Mouse (Mus musculus) splenic B cell, adult 2 months (primary cell): Measurements from ENCODE around the gene Adgrl3.

ENCODE experiments used
- DNase-seq: peaks from one replicate; pipeline ENCODE4 v3.0.0-alpha.2; 2011; ENCODE audit warnings: low read depth, low spot score
- H3K27me3 ChIP-seq: 2 replicates; pipeline ENCODE4 v1.6.1; 2012; ENCODE audit warnings: mild to moderate bottlenecking, low read length, moderate library complexity, mixed read lengths; ENCODE audit not compliant: control insufficient read depth, poor library complexity, insufficient read depth, severe bottlenecking
- H3K36me3 ChIP-seq: 2 replicates; pipeline ENCODE4 v1.6.1; 2012; ENCODE audit warnings: mild to moderate bottlenecking, low read length, moderate library complexity, mixed read lengths; ENCODE audit not compliant: control insufficient read depth, poor library complexity, insufficient read depth, severe bottlenecking

Adgrl3 gene

DNA sequence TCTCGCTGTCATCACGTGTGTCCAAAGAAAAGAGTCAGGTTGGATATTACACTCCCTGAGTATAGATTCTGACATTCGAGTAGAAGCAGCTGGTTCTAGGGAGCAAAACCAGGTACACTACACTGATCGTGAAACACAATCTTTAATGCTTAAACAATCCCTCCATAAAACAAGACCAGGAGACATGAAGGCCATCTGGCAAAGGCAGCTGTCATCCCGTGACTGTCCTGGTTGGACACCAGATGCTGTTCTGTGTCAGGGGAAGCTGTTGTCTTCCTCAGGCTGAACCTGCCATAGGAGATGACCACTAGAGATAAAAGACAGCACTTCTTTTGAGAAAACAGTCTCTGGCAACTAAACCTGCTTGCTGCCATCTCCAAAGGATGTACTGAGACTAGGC, 228.8 kb downstream of the Adgrl3 start:
- no peaks in the 10 kb centered on the region for H3K36me3 ChIP-seq
- DNase-seq: no peak
- H3K27me3 ChIP-seq: no peaks in the 10 kb centered on the region

GRCm38 (mm10) chr5:81256091-81256490, 236.2 kb downstream of the Adgrl3 start:
- Histone ChIP-seq H3K27me3 (no peaks in the 10 kb centered on the region), H3K36me3 (no peaks in the 10 kb centered on the region)
- no peak for DNase-seq

DNA sequence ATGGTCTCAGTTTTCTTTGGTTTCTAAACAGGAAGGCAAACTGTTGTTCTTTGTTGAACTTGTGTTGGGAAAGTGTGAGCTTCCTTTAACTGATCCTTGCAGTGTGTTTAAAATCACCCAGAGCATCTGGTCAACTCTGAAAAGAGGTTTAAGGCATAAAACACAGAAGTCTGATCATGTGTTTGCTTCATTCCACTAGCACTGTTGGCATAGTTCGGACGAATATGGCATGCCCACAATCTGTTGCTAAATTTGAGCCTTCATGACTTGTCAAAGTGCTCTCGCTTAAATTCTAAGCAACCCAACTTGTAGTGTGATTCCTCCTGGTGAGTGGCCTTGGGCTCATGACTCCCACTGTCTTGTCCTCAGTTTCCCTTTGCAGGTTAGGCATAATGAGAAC, 249.8 kb downstream of the Adgrl3 start:
- Histone ChIP-seq H3K36me3 (no peaks in the 10 kb centered on the region), H3K27me3 (no peaks in the 10 kb centered on the region)
- no peak for DNase-seq

- Histone ChIP-seq H3K36me3 (no peaks in the 10 kb centered on the region), H3K27me3 (no peaks in the 10 kb centered on the region)
- no peak for DNase-seq
These were observed 255.6 kb downstream of the Adgrl3 start for GRCm38 (mm10) chr5:81275346-81276047.

DNA sequence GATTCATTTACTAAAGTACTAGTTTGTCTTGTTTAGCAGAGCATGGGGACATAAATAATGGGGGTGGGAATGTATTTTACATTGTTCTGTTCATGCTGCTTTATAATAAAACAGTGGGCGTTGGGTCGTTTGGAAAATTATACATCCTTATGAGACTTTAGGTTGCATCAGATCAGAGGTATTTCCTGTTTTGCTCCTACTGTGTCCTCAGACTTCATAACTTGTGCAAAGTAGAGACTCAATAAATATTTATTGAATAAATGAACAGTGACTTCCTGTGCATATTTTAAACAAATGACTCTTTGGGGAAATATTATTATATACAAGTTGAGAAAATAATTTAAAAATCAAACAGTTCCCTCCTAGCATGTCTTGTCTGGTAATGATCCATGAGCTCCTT, 259.3 kb downstream of the Adgrl3 start:
- no peak for DNase-seq
- no peaks in the 10 kb centered on the region for H3K27me3 ChIP-seq
- no peaks in the 10 kb centered on the region for H3K36me3 ChIP-seq

DNA sequence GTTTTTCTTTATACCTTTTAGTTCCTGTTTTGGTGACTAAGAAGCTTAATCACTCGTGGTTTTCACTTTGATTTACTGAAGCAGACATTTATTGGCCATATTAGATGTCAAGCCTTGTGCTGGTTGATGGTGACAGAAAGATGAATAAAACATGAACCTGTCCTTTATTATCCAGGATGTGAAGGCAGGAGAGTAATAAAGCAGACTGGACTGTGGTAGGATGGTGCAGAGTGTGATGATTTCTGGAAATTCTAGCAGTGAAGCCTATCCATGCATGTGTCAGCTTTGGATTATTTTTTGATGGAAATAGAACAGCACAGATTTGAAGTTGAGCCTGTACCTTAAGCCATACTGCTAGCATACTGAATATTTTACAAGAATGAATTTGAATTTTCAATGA, 265.7 kb downstream of the Adgrl3 start:
- H3K36me3 ChIP-seq: no peaks in the 10 kb centered on the region
- no peaks in the 10 kb centered on the region for H3K27me3 ChIP-seq
- no peak for DNase-seq

- H3K36me3 ChIP-seq: no peaks in the 10 kb centered on the region
- H3K27me3 ChIP-seq: no peaks in the 10 kb centered on the region
- no peak for DNase-seq
These were observed 281.9 kb downstream of the Adgrl3 start for GRCm38 (mm10) chr5:81301874-81302273.

DNA sequence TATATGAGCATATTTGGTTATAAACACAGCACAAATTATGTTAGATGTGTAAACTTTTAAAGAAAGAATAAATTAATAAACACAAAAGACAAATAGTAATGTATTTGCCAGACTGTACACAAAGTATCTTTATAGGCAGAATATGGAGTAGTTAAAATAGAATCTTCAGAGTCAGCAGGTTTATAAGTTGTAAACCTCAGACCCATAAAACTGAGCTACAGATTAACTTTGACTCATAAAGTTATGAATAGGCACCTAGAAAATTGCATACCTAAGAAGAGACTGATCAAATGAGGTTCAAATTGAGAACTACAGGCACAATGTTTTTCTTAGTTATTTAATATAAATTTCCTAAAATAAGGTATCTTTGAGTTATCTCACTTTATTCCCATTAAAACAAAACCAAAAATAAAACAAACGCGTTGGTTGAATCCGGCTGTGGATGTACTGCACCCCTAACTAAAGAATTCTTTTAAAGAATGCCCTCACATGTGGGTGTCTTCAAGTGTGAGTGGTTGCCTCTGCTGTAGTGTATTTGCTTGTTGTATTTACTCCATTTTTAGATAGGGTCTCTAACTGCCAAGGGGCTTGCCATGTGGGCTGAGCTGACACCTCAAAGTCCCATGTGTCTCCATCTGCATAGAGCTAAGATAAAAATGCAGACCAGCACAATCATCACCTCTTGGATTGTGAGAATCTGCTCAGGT, 297.6 kb downstream of the Adgrl3 start:
- Histone ChIP-seq H3K36me3 (no peaks in the 10 kb centered on the region), H3K27me3 (no peaks in the 10 kb centered on the region)
- no peak for DNase-seq

DNA sequence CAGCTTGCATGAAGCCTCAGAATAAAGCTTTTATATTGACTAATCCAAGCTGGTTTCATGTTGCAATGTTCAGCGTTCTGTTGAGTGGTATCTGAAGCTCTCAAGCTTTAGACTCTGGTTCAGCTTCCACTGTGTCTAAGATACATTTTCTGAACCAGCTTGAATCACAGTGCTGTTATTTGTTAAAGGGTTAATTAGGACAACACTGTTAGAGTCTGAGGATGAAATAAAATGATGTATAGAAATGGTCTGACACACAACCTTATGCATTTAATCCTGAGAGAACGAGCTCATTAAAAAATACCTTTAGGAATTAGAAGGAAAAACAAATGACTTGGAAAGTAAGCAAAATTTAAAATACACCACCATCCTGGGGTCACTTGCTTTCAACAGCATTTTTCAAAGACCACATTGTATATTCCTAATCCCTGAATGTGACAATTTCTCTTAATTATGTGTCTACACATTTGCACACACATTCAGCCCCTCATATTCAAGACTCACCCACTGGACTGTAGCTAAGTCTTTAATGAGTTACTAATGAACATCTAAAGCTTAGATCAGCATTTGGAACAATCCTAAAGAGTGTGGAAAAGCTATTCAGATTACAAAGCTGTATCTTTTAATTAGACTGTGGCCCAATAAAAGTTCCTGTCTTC, 301.5 kb downstream of the Adgrl3 start:
- Histone ChIP-seq H3K36me3 (no peaks in the 10 kb centered on the region), H3K27me3 (no peaks in the 10 kb centered on the region)
- DNase-seq: no peak

GRCm38 (mm10) chr5:81322064-81322463, 302.1 kb downstream of the Adgrl3 start:
- Histone ChIP-seq H3K36me3 (no peaks in the 10 kb centered on the region), H3K27me3 (no peaks in the 10 kb centered on the region)
- DNase-seq: no peak

DNA sequence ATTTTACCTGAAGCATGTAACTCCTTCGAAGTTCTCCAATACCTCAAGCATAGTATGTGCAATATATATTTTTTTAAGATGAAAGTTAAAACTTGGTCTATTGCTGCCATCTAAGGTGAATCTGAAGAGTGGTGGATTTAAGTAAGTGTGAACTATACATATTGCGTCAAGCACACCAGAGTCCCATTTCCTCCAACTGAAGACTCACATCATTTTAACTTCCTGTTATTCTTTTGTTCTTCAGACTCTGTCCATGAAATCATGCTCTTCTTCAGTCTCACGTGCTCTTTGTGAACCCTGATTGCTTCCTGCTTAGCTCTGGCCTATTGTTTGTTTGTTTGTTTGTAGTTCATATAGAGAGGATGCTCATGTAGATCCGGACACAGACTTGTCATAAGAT, 307.0 kb downstream of the Adgrl3 start:
- no peaks in the 10 kb centered on the region for H3K36me3 ChIP-seq
- H3K27me3 ChIP-seq: no peaks in the 10 kb centered on the region
- DNase-seq: no peak

- no peaks in the 10 kb centered on the region for H3K36me3 ChIP-seq
- DNase-seq: no peak
- H3K27me3 ChIP-seq: no peaks in the 10 kb centered on the region
These were observed 307.5 kb downstream of the Adgrl3 start for GRCm38 (mm10) chr5:81327392-81327791.

DNA sequence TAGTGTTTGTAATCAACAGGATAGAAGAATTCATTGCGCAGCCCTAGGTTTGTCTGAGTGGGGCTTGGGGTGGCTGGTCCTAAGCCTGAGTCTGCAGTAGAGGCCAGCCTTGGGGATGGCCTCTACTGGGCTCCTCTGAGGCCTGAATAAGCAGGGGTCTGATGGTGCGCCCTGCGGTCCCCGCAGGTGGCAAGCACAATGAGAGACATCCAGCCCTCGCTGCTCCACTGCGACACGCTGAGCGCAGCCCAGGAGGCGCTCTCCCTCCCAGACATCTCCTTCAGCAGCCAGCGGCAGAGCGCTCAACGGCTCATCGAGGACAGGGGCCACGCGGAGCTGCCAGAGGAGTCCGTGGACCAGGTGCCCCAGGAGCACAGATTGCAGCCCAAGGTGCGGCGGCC, 309.6 kb downstream of the Adgrl3 start:
- Histone ChIP-seq H3K27me3 (no peaks in the 10 kb centered on the region), H3K36me3 (no peaks in the 10 kb centered on the region)
- no peak for DNase-seq

- no peak for DNase-seq
- Histone ChIP-seq H3K27me3 (no peaks in the 10 kb centered on the region), H3K36me3 (no peaks in the 10 kb centered on the region)
These were observed 324.4 kb downstream of the Adgrl3 start for GRCm38 (mm10) chr5:81344330-81344729.

GRCm38 (mm10) chr5:81345096-81345435, 325.1 kb downstream of the Adgrl3 start:
- Histone ChIP-seq H3K36me3 (no peaks in the 10 kb centered on the region), H3K27me3 (no peaks in the 10 kb centered on the region)
- no peak for DNase-seq
